Mouse (Mus musculus) midbrain, embryonic 10.5 days (tissue): ENCODE measurements around the gene Hectd2. TPM values are rescaled to one million over a fixed set of nuclear protein-coding genes. Genes with fewer than 3 reads are reported as not detected.

Source experiments
- DNase-seq: peaks from one replicate; pipeline ENCODE4 v3.0.0-alpha.2; 2017; ENCODE audit warnings: low spot score
- H3K27ac ChIP-seq: fragments of 300-500 bp; sonication (generic); replicated peaks from 2 replicates; pipeline ENCODE4 v1.5.1; 2016; ENCODE audit warnings: mild to moderate bottlenecking
- H3K27me3 ChIP-seq: fragments of 300-500 bp; sonication (generic); 2 replicates; pipeline ENCODE4 v1.6.1; 2016; ENCODE audit warnings: low read depth, mild to moderate bottlenecking; ENCODE audit not compliant: poor library complexity, severe bottlenecking
- H3K36me3 ChIP-seq: fragments of 300-500 bp; sonication (generic); 2 replicates; pipeline ENCODE4 v1.6.1; 2016; ENCODE audit warnings: mild to moderate bottlenecking, moderate library complexity
- H3K4me1 ChIP-seq: fragments of 300-500 bp; sonication (generic); 2 replicates; pipeline ENCODE4 v1.6.1; 2016
- H3K4me3 ChIP-seq: fragments of 300-500 bp; sonication (generic); 2 replicates; pipeline ENCODE4 v1.5.1; 2016; ENCODE audit warnings: mild to moderate bottlenecking, moderate library complexity
- H3K9me3 ChIP-seq: fragments of 300-500 bp; sonication (generic); replicated peaks from 2 replicates; pipeline ENCODE4 v1.6.1; 2016; ENCODE audit warnings: mild to moderate bottlenecking
- WGBS: fragments of 180-500 bp; shearing (Covaris S2); methylation state at CpG from one replicate; pipeline ENCODE4 v1.1.7; 2016; 5-methylcytosine and 5-hydroxymethylcytosine counted together
- polyA plus RNA-seq: library from polyadenylated mRNA; unstranded; fragments of >200 nt; fragmentation: Nextera tagmentation; extraction: Ambion mirVana; gene quantifications from 2 replicates; pipeline ENCODE4 v1.2.1, GENCODE M21; 2016

Hectd2 gene
- polyA plus RNA-seq, 1 experiment from 2014 or later, result 2.2 TPM

- Histone ChIP-seq H3K9me3 (no peaks in the 10 kb centered on the region), H3K36me3 (no peaks in the 10 kb centered on the region), H3K4me1 (peaks cover 44% of the 10 kb centered on the region), H3K27me3 (peaks cover 15% of the 10 kb centered on the region), H3K27ac (no peak overlapping the region), H3K4me3 (no peak overlapping the region)
- no peak for DNase-seq
- WGBS, result 87% methylated on average over 11 of the region's 11 CpGs
These were observed 17.5 kb upstream of the Hectd2 start for GRCm38 (mm10) chr19:36536929-36537328.

GRCm38 (mm10) chr19:36538528-36538927 lies 15.9 kb upstream of the Hectd2 start:
- H3K27me3 ChIP-seq, result peaks cover 15% of the 10 kb centered on the region
- H3K4me1 ChIP-seq, result peaks cover 32% of the 10 kb centered on the region
- H3K27ac ChIP-seq, result no peak overlapping the region
- no peaks in the 10 kb centered on the region for H3K9me3 ChIP-seq
- DNase-seq, result peak; percentile 42
- 9% methylated on average over 4 of the region's 4 CpGs for WGBS
- no peaks in the 10 kb centered on the region for H3K36me3 ChIP-seq
- H3K4me3 ChIP-seq, result no peak overlapping the region

GRCm38 (mm10) chr19:36539311-36539710 lies 15.1 kb upstream of the Hectd2 start:
- peaks cover 25% of the 10 kb centered on the region for H3K4me1 ChIP-seq

GRCm38 (mm10) chr19:36540012-36540606 lies 14.3 kb upstream of the Hectd2 start:
- H3K27me3 ChIP-seq, result peaks cover 15% of the 10 kb centered on the region
- no peaks in the 10 kb centered on the region for H3K36me3 ChIP-seq
- H3K9me3 ChIP-seq, result no peaks in the 10 kb centered on the region
- no peak overlapping the region for H3K27ac ChIP-seq
- H3K4me3 ChIP-seq, result no peak overlapping the region
- 86% methylated on average over 10 of the region's 10 CpGs for WGBS
- H3K4me1 ChIP-seq, result peaks cover 17% of the 10 kb centered on the region
- no peak for DNase-seq

More at GRCm38 (mm10) chr19:36539311-36539710, 15.1 kb upstream of the Hectd2 start:
- H3K9me3 ChIP-seq, result no peaks in the 10 kb centered on the region
- WGBS, result 93% methylated on average over 2 of the region's 2 CpGs
- peaks cover 15% of the 10 kb centered on the region for H3K27me3 ChIP-seq
- H3K36me3 ChIP-seq, result no peaks in the 10 kb centered on the region
- no peak for DNase-seq
- H3K4me3 ChIP-seq, result no peak overlapping the region
- H3K27ac ChIP-seq, result no peak overlapping the region

DNA sequence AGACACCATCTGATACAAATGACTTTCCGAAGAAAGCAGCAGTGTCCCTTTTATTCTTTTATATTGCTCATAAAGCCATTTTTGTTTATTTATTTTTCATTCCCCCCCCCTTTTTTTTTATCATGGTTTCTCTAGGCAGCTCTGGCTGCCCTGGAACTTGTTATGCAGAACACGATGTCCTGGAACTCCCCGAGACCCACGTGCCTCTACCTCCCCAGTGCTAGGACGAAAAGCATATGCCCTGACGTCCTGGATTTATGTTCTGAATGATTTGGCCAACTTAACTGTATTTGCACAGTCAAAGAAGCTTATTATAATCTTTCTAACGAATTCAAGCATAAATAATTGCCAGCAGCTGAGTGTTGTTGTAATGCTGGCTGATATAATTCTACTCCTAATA lies 13.7 kb upstream of the Hectd2 start:
- 84% methylated on average over 7 of the region's 7 CpGs for WGBS
- H3K36me3 ChIP-seq, result no peaks in the 10 kb centered on the region
- no peak overlapping the region for H3K4me3 ChIP-seq

DNA sequence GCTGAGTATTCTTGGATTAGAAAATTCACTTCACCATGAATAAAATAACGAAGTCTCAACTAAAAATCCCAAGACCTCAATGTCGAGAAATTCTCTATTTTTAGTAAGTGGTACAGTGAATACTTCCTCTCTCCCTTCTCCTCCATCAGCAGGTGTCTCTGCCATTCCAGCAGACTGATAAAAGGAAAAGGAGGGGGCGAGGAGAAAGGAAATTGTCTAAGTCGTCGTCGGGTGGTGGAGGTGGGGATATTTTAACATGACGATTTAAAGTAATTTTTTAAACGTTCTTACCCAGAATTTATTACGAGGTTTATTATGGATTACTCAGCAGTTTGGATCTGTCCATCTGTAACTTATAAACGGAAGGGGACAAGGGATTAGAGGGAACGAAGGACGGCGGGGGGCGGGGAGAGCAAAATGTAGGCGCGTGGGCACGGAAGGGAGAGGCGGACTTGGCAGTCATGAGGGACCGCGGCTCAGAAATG lies 836 bp upstream of the Hectd2 start:
- peaks cover 38% of the 10 kb centered on the region for H3K27me3 ChIP-seq
- 8% methylated on average over 20 of the region's 20 CpGs for WGBS
- H3K27ac ChIP-seq, result peak overlapping the region; percentile 82
- H3K9me3 ChIP-seq, result no peaks in the 10 kb centered on the region
- H3K4me3 ChIP-seq, result peak overlapping the region; percentile 80
- H3K36me3 ChIP-seq, result no peaks in the 10 kb centered on the region
- peaks cover 12% of the 10 kb centered on the region; the same call in 1 of the 2 replicates for H3K4me1 ChIP-seq
- no peak for DNase-seq

More for the DNA sequence above, 13.7 kb upstream of the Hectd2 start:
- Histone ChIP-seq H3K27me3 (peaks cover 15% of the 10 kb centered on the region), H3K4me1 (peaks cover 10% of the 10 kb centered on the region), H3K9me3 (no peaks in the 10 kb centered on the region), H3K27ac (no peak overlapping the region)
- DNase-seq, result no peak

DNA sequence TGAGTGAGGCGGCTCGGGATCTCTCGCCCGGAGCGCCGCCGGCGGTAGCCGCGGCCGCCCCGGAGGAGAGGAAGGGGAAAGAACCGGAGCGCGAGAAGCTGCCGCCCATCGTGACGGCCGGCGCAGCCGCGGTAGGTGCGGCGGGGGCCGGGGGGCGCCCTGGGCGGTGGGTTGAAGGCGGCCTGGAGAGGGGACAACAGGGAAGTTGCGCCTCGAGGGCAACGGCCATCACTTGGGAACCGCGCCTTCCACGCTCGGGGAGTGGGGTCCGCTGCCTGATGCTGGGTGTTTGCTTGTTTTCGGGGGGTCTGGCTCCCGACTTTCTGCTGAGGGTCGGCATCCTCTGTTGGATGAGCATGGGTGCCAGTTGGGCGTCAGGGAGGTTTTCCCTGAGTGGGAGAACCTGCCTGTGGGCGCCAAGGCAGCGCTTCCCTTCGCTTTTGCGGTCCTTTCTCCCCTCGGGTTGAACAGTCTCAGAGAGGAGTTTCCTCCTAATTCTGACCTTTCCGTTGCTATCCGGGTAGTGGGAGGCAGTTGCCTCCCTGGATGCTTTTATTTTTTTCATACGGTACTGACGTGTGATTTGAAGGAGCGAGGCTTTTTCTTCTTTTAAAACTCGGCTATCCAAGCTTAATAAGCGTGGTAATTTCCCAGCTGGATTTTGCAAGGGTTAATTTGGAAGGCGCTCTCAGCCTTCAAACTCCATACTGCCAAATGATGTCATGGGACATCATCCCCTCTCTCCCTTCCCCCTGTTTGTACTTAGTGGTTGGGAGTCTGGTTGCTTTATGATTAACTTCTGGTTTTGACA lies 551 bp downstream of the Hectd2 start:
- no peaks in the 10 kb centered on the region for H3K9me3 ChIP-seq
- H3K27ac ChIP-seq, result peak overlapping the region; percentile 93
- peaks cover 12% of the 10 kb centered on the region; the same call in 1 of the 2 replicates for H3K4me1 ChIP-seq
- peak overlapping the region; percentile 80 for H3K4me3 ChIP-seq
- peaks cover 38% of the 10 kb centered on the region for H3K27me3 ChIP-seq
- WGBS, result under 1% methylated on average over 52 of the region's 53 CpGs
- no peaks in the 10 kb centered on the region for H3K36me3 ChIP-seq
- DNase-seq, result peak; percentile 78

DNA sequence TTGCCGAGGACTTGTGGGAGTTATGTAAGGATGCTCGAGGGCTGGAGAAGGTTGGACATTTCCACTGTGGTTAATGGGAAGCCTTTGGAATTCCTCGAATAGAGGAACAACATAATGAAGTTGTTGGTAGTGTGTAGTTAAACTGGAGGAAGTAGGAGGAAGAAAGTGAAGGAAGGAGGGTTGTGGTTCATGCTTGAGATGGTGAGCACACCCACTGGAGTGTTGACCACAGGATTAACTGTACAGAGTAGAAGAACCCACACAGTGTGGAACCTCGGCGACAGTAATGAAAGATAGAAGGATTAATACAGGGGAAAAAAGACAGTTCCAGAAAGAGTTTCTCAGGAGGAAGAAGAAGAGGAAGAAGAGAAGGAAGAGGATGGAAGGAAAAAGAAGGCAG lies 4.9 kb downstream of the Hectd2 start:
- Histone ChIP-seq H3K4me1 (0 out of 2 replicates have a peak, but pooled peaks cover 7% of the 10 kb centered on the region), H3K27ac (no peak overlapping the region), H3K36me3 (no peaks in the 10 kb centered on the region), H3K9me3 (no peaks in the 10 kb centered on the region), H3K4me3 (no peak overlapping the region), H3K27me3 (peaks cover 10% of the 10 kb centered on the region)
- DNase-seq, result no peak
- WGBS, result 81% methylated on average over 5 of the region's 5 CpGs

- no peak for DNase-seq
- no peak overlapping the region for H3K4me3 ChIP-seq
- no peak overlapping the region for H3K27ac ChIP-seq
- H3K9me3 ChIP-seq, result no peaks in the 10 kb centered on the region
- no peaks in the 10 kb centered on the region for H3K36me3 ChIP-seq
- 0 out of 2 replicates have a peak, but pooled peaks cover 5% of the 10 kb centered on the region for H3K4me1 ChIP-seq
- WGBS, result 27% methylated on average over 2 of the region's 2 CpGs
- H3K27me3 ChIP-seq, result peaks cover 10% of the 10 kb centered on the region
These were observed 5.7 kb downstream of the Hectd2 start for GRCm38 (mm10) chr19:36560160-36560559.

DNA sequence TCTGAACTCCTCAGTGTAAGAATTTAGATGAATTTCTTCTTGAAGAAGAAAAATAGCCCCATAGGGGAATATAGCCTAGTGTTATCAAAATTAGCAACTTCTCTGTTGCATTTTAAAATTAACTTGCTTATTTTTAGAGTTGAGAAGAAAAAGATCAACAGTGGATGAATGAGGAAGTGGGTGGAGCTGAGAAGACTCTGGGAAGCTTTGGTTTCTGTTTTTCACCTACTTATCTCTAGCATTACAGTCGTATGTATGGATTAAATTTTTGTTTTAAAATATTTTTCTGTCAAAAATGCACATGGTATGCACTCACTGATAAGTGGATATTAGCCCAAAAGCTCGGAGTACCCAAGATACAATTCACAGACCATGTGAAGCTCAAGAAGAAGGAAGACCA lies 6.7 kb downstream of the Hectd2 start:
- Histone ChIP-seq H3K9me3 (no peaks in the 10 kb centered on the region), H3K27me3 (peaks cover 4% of the 10 kb centered on the region), H3K36me3 (no peaks in the 10 kb centered on the region), H3K4me1 (no peaks in the 10 kb centered on the region), H3K27ac (no peak overlapping the region), H3K4me3 (no peak overlapping the region)
- WGBS, result 71% methylated on average over 2 of the region's 2 CpGs
- DNase-seq, result no peak

DNA sequence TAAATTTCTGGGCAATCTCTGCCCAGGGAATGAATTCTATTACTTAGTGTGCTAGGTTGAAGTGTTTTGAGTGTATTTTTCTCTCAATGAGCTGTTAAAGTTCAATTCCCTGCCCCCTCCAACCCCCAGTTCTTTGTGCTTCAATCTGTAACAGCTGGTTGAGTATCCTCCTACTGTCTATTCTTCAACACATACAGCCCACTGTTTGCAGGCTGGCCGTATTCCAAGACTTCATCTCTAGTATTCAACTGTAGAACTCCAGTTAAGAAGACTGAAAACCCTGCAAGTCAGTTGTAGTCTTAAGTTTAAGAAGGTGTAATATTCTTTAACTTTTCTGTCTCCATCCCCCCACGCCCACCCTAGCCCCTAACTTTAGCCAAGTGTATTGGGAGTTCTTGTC lies 10.0 kb downstream of the Hectd2 start:
- Histone ChIP-seq H3K4me1 (no peaks in the 10 kb centered on the region), H3K36me3 (no peaks in the 10 kb centered on the region), H3K27ac (no peak overlapping the region), H3K9me3 (no peaks in the 10 kb centered on the region), H3K4me3 (no peak overlapping the region), H3K27me3 (no peaks in the 10 kb centered on the region)
- WGBS, result 76% methylated on average over 2 of the region's 2 CpGs
- DNase-seq, result no peak

DNA sequence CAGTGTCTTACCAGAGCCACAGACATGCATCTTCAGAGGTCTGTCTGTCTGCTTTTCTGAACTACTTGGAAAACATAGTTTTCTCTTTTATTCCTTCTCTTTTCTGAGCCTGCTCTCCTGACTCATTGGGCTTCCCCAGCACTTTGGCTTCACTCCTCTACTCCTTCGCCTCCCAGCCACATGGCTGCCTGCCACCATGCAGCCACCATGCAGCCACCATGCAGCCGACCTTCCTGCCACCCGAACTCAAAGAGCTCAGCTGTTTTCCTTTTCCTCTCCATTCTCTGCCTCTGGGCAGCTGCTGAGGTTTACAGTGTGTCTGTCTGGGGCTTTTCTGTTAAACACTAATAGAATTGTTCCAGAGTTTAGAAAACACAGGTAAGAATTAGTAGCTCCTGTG lies 19.5 kb downstream of the Hectd2 start:
- 76% methylated on average over 3 of the region's 3 CpGs for WGBS
- Histone ChIP-seq H3K27ac (no peak overlapping the region), H3K27me3 (no peaks in the 10 kb centered on the region), H3K9me3 (no peaks in the 10 kb centered on the region), H3K36me3 (no peaks in the 10 kb centered on the region), H3K4me1 (no peaks in the 10 kb centered on the region), H3K4me3 (no peak overlapping the region)
- no peak for DNase-seq

GRCm38 (mm10) chr19:36575159-36575558 lies 20.7 kb downstream of the Hectd2 start:
- H3K36me3 ChIP-seq, result no peaks in the 10 kb centered on the region
- WGBS, result 90% methylated on average over 6 of the region's 6 CpGs
- no peak for DNase-seq

More at GRCm38 (mm10) chr19:36575159-36575558, 20.7 kb downstream of the Hectd2 start:
- Histone ChIP-seq H3K27me3 (no peaks in the 10 kb centered on the region), H3K27ac (no peak overlapping the region), H3K4me3 (no peak overlapping the region), H3K4me1 (no peaks in the 10 kb centered on the region), H3K9me3 (no peaks in the 10 kb centered on the region)
